Mouse (Mus musculus): ENCODE measurements around the gene Fig4. TPM values are rescaled to one million over a fixed set of nuclear protein-coding genes. Genes with fewer than 3 reads are reported as not detected.

The Fig4 gene
- polyA plus RNA-seq, 1 experiment: 16.3 TPM

- Histone ChIP-seq H3K4me3 (ENCODE audit: insufficient read depth, low read length) (no peak overlapping the region), H3K27ac (ENCODE audit: insufficient read depth, low read depth, low read length) (no peak overlapping the region), H3K4me1 (ENCODE audit: control insufficient read depth, insufficient read depth, low read length) (no peaks in the 10 kb centered on the region)
- TF ChIP-seq CTCF (IDR thresholded peaks at IDR 0.05; ENCODE audit: low read depth, low read length): no peak
- no peak for TF ChIP-seq POLR2A (IDR thresholded peaks at IDR 0.05; ENCODE audit: borderline replicate concordance, low read depth, low read length)
Measured at GRCm38 (mm10) chr10:41157296-41157695, 145.8 kb downstream of the Fig4 start.

GRCm38 (mm10) chr10:41156693-41157092 lies 146.4 kb downstream of the Fig4 start:
- TF ChIP-seq POLR2A (IDR thresholded peaks at IDR 0.05; ENCODE audit: borderline replicate concordance, low read depth, low read length): no peak
- no peak for TF ChIP-seq CTCF (IDR thresholded peaks at IDR 0.05; ENCODE audit: low read depth, low read length)
- no peak overlapping the region for H3K4me3 ChIP-seq (ENCODE audit: insufficient read depth, low read length)
- no peak overlapping the region for H3K27ac ChIP-seq (ENCODE audit: insufficient read depth, low read depth, low read length)
- no peaks in the 10 kb centered on the region for H3K4me1 ChIP-seq (ENCODE audit: control insufficient read depth, insufficient read depth, low read length)

- Histone ChIP-seq H3K4me3 (ENCODE audit: insufficient read depth, low read length) (no peak overlapping the region), H3K27ac (ENCODE audit: insufficient read depth, low read depth, low read length) (no peak overlapping the region), H3K4me1 (ENCODE audit: control insufficient read depth, insufficient read depth, low read length) (no peaks in the 10 kb centered on the region)
- TF ChIP-seq POLR2A (IDR thresholded peaks at IDR 0.05; ENCODE audit: borderline replicate concordance, low read depth, low read length) (no peak), CTCF (IDR thresholded peaks at IDR 0.05; ENCODE audit: low read depth, low read length) (no peak)
Measured at GRCm38 (mm10) chr10:41153229-41153750, 149.8 kb downstream of the Fig4 start.

- no peak for TF ChIP-seq POLR2A (IDR thresholded peaks at IDR 0.05; ENCODE audit: borderline replicate concordance, low read depth, low read length)
- no peak for TF ChIP-seq CTCF (IDR thresholded peaks at IDR 0.05; ENCODE audit: low read depth, low read length)
- Histone ChIP-seq H3K4me1 (ENCODE audit: control insufficient read depth, insufficient read depth, low read length) (no peaks in the 10 kb centered on the region), H3K4me3 (ENCODE audit: insufficient read depth, low read length) (no peak overlapping the region), H3K27ac (ENCODE audit: insufficient read depth, low read depth, low read length) (no peak overlapping the region)
Measured at GRCm38 (mm10) chr10:41151901-41152300, 151.2 kb downstream of the Fig4 start.

- TF ChIP-seq CTCF (IDR thresholded peaks at IDR 0.05; ENCODE audit: low read depth, low read length): no peak
- TF ChIP-seq POLR2A (IDR thresholded peaks at IDR 0.05; ENCODE audit: borderline replicate concordance, low read depth, low read length): no peak
- H3K4me1 ChIP-seq (ENCODE audit: control insufficient read depth, insufficient read depth, low read length): no peaks in the 10 kb centered on the region
- no peak overlapping the region for H3K4me3 ChIP-seq (ENCODE audit: insufficient read depth, low read length)
- no peak overlapping the region for H3K27ac ChIP-seq (ENCODE audit: insufficient read depth, low read depth, low read length)
Measured at GRCm38 (mm10) chr10:41151441-41151840, 151.6 kb downstream of the Fig4 start.

- no peak for TF ChIP-seq POLR2A (IDR thresholded peaks at IDR 0.05; ENCODE audit: borderline replicate concordance, low read depth, low read length)
- no peak for TF ChIP-seq CTCF (IDR thresholded peaks at IDR 0.05; ENCODE audit: low read depth, low read length)
- H3K4me3 ChIP-seq (ENCODE audit: insufficient read depth, low read length): no peak overlapping the region
- no peak overlapping the region for H3K27ac ChIP-seq (ENCODE audit: insufficient read depth, low read depth, low read length)
- H3K4me1 ChIP-seq (ENCODE audit: control insufficient read depth, insufficient read depth, low read length): no peaks in the 10 kb centered on the region
Measured at GRCm38 (mm10) chr10:41151021-41151420, 152.0 kb downstream of the Fig4 start.

- no peaks in the 10 kb centered on the region for H3K4me1 ChIP-seq (ENCODE audit: control insufficient read depth, insufficient read depth, low read length)
- no peak overlapping the region for H3K27ac ChIP-seq (ENCODE audit: insufficient read depth, low read depth, low read length)
- no peak overlapping the region for H3K4me3 ChIP-seq (ENCODE audit: insufficient read depth, low read length)
- no peak for TF ChIP-seq POLR2A (IDR thresholded peaks at IDR 0.05; ENCODE audit: borderline replicate concordance, low read depth, low read length)
- TF ChIP-seq CTCF (IDR thresholded peaks at IDR 0.05; ENCODE audit: low read depth, low read length): no peak
Measured at GRCm38 (mm10) chr10:41150496-41150895, 152.6 kb downstream of the Fig4 start.

- Histone ChIP-seq H3K4me3 (ENCODE audit: insufficient read depth, low read length) (no peak overlapping the region), H3K4me1 (ENCODE audit: control insufficient read depth, insufficient read depth, low read length) (no peaks in the 10 kb centered on the region), H3K27ac (ENCODE audit: insufficient read depth, low read depth, low read length) (no peak overlapping the region)
- no peak for TF ChIP-seq POLR2A (IDR thresholded peaks at IDR 0.05; ENCODE audit: borderline replicate concordance, low read depth, low read length)
- TF ChIP-seq CTCF (IDR thresholded peaks at IDR 0.05; ENCODE audit: low read depth, low read length): no peak
Measured at GRCm38 (mm10) chr10:41149307-41149706, 153.8 kb downstream of the Fig4 start.

GRCm38 (mm10) chr10:41146141-41146540 lies 156.9 kb downstream of the Fig4 start:
- no peak overlapping the region for H3K27ac ChIP-seq (ENCODE audit: insufficient read depth, low read depth, low read length)
- TF ChIP-seq POLR2A (IDR thresholded peaks at IDR 0.05; ENCODE audit: borderline replicate concordance, low read depth, low read length) (no peak), CTCF (IDR thresholded peaks at IDR 0.05; ENCODE audit: low read depth, low read length) (no peak)
- no peaks in the 10 kb centered on the region for H3K4me1 ChIP-seq (ENCODE audit: control insufficient read depth, insufficient read depth, low read length)
- H3K4me3 ChIP-seq (ENCODE audit: insufficient read depth, low read length): no peak overlapping the region

Other genes with a start within 250 kb of the Fig4 start
- not detected in 2 replicates for gene Gpr6, start 231.0 kb downstream of the Fig4 start, polyA plus RNA-seq (2012; ENCODE audit: insufficient read depth, insufficient read length, missing spikeins)
- gene Ak9, start 720 bp upstream of the Fig4 start, polyA plus RNA-seq (2012; ENCODE audit: insufficient read depth, insufficient read length, missing spikeins): not detected in 2 replicates
- gene Zbtb24, start 147.1 kb upstream of the Fig4 start, polyA plus RNA-seq (2012; ENCODE audit: insufficient read depth, insufficient read length, missing spikeins): 11.8 and 13.4 TPM in 2 replicates
- 44.8 and 55.9 TPM in 2 replicates for gene Mical1, start 173.1 kb upstream of the Fig4 start, polyA plus RNA-seq (2012; ENCODE audit: insufficient read depth, insufficient read length, missing spikeins)
- gene Smpd2, start 187.1 kb upstream of the Fig4 start, polyA plus RNA-seq (2012; ENCODE audit: insufficient read depth, insufficient read length, missing spikeins): 15.2 and 15.8 TPM in 2 replicates
- gene Ppil6, start 187.2 kb upstream of the Fig4 start, polyA plus RNA-seq (2012; ENCODE audit: insufficient read depth, insufficient read length, missing spikeins): not detected in 2 replicates
- gene Cd164, start 216.2 kb upstream of the Fig4 start, polyA plus RNA-seq (2012; ENCODE audit: insufficient read depth, insufficient read length, missing spikeins): 54.0 and 57.3 TPM in 2 replicates